Mouse (Mus musculus) right cerebral cortex, postnatal 36 days (tissue): ENCODE data around the gene Fzd1.

ENCODE experiments used
- DNase-seq, 2 experiments: peaks; one replicate each; pipeline ENCODE4 v3.0.0; 2022; ENCODE audit warnings: low spot score in 2 of 2, mixed read lengths in 1 of 2

Gene Fzd1

DNA sequence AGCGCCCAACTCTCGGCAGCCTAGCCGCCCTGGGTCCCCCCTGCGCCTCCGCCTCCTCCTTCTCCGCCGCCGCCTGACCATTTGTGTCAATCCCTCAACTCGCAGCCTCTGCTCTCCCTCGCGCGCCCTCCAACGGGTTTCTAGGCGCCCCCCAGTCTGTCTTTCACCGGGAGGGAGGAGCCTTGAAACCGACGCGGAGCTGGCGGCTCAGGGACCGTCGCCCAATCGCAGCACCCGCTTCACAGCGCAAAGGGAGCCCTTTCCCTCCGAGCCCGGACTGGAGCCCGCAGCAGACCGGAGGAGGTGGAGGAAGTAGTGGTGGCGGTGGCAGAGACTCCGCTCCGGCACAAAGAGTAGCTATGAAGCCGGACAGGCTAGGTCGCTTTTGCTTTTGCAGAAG lies at the start of gene Fzd1:
Fzd1 (minus strand) TSS at position 134 of the 400 bp plus-strand sequence.
- peak; percentile 80 to 85 for DNase-seq

DNA sequence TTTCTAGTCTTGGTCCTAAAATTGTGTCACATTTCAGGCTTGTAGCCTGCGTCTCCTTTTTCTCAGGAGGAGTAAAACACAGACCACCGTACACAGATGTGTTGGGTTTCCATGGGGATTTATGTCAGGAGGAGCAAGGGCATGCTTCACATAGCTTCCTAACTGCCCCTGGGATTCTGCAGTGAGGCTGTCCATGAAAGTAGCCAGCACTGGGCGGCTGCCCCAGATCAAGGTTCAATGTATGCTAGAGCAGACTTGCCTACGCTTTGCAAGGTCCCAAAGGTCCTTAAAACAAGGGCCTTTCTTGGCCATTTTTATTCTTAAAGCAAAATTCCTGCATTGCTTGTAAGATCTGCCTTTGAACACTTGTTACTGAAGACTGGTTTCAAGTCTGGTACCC lies 47.4 kb upstream of the Fzd1 start:
- no peak for DNase-seq

DNA sequence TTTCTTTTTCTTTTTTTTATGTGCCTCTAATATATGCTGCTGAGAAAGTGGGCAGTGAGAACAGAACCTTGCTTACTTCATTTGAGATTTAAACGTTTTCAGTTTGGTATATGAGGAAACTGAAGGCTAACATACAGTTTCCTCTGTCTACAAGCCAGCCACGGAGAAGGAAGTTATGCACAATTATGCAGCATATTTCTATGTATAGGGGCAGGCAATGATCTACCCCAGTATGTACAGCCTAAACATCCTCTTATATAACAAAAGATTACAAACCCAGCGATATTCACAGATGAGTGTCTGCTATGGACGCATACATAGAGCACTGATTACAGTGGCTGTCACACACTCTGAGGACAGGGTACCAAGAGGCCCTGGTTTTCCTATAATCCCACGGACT lies 45.9 kb upstream of the Fzd1 start:
- no peak for DNase-seq

DNA sequence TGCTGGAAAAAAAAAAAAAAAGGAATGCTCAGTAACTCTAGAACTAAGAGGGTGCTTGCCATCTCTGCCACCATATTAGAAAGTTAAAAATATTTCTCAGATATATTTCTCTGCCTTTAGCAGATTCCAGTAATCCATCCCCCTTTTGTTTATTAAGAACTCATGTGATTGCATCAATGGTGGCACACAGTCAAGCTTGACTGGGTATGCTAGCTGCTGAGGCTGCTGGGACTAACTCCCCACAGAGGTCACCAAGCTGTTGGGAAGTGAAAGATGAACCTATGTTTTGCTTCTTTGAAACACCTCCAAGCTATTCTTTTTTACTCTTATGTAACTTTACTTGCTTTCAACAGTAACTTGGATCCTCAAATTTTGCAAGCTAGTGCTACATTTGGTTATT lies 44.1 kb upstream of the Fzd1 start:
- no peak for DNase-seq

DNA sequence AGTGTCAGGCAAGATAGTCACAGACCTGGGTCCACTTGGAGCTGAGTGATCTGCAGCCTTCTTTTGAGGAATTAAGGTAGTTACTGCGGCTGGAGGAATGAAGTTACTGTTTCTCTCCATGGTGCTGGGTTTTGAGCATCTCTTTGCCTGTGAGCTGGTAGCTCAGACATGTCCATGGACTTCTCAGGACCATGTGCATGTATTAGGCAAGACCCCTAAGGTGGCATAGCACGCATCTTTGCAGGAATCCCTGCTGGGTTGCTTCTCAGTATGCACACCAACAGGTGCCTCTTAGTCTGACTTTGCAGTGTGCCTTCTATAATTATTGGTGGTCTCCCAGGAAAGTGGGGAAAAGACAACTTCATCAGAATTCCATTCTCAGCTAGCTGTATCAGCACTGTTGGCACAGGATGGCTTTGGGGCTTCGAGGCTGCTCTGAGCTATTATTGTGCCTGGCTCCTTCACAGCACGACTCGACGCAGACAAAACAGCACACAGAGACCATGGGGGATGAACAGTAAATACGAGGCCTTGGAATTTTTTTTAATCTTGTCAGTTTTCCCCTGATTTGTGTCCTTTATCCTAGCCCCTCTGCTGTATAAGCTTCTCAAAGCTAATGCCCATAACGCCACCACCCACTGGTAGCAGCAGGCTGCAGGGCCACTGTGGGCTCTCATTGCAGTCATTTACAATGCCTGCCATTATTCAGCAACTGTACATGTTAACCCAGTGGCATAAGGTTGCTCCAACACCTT lies 43.4 kb upstream of the Fzd1 start:
- no peak for DNase-seq

DNA sequence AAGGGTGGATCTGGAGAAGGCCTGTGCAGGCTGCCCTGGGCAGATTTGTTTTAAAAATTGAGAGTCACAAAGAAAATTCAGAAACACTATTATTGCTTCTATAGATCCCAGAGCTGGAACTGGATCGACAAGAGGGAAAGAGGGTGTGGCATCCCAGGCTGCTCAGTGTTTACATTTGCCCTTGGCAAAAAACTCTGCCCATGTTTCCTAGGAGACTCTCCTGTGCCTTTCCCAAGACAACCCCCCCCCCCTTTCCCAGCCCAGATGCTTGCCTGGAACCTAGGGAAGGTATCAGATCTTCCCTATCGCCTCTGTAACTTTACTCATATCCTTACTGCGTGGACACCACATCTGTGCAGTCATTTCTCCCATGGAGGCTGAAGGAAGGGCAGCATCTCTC lies 33.4 kb upstream of the Fzd1 start:
- DNase-seq: no peak

DNA sequence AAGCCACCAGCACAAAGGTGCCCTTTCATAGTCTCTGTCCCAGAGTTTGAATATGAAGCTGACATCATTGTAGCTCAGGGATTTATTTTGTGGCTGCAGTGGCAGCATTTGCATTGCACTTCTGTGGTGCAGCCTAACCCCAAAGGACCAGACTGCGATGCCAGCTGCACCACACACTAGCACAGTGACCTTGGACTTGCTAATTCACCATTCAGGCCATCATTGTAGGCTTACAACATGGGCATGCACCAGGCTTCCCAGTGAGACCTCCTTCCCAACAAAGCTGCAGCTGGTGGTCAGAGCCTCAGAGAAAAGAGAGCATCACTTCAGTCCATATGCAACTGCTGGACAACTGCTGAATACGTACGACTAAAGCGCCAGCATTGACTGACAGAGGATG lies 32.4 kb upstream of the Fzd1 start:
- no peak for DNase-seq

DNA sequence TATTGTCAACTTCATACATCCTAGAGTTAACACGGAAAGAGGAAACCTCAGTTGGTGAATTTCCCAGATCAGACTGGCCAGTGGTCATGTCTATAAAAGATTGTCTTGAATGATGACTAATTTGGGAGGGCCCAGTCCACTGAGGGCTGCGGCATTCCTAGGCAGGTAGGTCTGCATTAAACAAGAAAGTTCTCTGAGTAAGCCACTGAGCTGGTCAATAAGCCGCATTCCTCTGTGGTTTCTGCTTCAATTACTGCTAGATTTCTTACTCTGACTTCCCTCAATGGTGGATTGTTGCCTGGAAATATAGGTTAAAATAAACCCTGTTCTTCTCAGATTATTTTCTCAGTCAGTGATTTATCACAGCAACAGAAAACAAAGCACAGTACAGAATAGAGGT lies 30.6 kb upstream of the Fzd1 start:
- DNase-seq: no peak

DNA sequence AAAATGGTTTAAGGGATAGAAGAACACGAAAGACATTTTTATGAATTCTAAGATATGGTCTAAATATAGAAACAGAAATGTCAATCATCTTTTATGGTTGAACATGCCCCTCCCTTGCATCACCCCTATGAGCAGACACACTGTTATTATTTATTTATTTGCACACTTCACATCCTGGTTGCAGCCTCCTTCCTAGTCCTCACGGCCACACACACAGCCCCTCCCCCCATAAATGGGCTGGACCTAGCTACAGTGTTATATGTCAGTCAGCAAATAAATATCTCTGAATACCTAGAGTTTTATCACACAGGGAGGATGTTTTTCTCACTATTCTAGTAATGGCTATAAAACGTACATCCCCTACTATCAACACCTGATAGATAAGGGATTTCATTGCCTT lies 29.0 kb upstream of the Fzd1 start:
- no peak for DNase-seq

DNA sequence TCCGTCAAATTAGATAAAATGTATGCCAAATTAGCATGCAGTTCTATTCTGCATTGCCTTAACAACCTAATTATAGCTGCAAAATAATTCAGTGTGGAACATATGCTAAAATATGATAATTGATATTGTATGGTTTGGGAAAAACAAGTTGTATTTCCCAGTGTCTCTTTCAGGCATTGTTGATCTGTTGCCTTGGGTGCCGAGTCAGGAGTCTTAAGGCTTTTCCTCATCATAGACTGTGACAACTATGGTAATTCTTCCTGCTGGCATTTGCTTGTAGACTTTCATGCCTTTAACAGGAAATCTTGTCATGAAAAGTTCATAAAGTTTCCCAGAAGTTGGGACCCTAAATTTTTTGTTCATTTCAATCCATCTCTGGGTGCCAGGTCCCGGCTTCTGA lies 20.4 kb upstream of the Fzd1 start:
- DNase-seq: no peak

DNA sequence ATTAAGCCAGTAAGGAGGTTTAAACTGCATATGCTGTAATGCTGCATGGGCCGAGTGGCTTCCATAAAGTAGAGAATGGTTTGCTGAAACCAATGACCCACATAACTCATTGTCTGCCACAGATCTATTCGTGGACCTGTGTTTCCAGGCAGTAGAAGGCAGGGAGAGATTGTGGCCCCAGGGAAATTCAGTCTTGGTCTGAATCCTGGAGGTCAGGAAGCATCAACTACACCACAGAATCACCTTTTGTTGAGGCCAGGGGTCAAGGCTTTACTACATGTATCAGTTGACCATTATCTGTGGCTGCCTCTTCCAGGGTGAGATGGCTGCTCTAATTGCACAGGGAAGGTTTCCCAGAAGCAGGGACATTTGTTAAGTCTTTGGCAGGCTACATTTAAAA lies 18.7 kb upstream of the Fzd1 start:
- DNase-seq: no peak

DNA sequence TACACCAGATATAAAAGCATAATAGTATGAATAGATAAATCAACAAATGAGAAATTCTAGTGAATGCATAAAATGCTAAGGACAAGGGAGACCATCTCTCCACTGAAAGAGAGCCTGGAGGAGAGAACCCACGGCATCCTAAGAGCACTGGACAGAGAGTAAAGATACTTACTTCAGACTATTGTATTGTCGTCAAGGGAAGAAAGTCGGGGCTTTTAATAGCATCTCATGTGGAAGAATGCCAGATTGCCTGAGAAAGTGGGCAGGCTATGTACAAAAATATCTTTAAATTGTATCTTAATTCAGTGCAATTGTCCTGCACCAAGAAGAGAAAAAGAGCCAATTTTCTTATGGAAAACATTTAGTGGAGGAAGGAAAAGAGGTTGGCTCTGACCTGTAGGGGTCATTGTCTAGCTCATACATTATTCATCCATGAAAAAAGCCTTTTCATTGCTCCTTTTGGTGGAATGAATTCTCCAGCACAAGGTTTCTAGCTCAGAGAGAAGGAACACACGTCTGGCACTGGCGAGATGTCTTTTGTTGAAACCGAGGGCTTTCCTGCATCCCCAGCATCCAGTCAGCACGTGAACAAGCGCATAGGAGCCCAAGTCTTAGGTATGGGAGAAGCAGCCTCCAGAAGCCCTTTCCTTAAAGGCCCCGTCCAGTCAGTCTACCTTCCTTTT lies 15.4 kb upstream of the Fzd1 start:
- DNase-seq: no peak

DNA sequence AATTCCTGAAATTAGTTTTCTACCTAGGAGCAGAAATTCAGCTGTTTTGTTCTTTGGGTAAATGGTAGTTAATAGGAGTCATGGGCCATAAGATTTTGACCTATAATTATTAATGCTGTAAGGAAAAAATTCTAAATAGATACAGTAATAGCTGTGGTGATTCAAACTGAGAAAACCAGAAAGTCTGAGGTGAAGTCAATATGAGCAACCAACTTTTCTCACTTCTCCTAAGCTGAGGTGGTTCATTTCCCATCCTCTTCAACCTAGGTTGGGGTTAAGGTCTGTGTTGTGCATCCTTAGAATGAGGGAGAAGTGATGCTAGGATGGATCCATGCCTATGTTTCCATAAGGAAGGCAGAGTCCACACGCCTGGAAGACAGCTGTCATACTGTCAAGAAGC lies 12.8 kb upstream of the Fzd1 start:
- no peak for DNase-seq

DNA sequence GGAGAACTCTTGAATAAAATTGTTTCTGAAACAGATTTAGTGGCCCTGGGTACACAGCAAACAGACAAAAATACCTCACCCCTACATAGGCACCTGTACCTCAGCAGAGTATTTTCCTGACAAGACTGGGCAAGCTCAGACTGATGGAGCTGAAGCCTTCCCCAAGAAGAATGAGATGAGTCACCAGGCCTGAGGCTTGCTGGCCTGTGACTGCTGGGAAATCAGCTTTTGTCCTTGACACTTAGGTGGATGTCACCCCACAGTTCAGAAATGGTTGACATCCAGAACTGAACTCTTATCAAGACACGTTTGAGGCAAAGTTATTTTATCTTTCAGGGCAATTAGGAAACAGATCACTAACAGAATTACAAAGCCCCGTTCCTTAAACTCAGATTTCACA lies 10.1 kb upstream of the Fzd1 start:
- DNase-seq: no peak

DNA sequence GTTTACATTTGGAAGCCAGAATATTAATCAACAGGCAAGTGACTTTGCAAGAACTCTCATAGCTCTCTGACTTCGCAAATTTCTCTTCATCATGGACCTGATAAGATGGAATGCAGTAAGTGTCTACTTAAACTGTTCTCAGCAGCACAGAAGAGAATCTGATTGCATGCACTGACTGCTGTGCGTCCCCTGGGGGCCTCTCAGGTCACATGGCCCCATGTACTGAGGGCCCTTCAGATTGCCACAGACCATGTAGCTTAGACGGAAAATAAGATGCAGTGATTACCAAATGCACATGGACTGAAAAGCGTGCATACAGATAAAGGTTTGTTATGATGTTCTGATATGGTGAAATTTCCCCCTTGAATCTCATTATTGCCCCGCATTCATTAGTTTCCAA lies 8.9 kb upstream of the Fzd1 start:
- DNase-seq: no peak

DNA sequence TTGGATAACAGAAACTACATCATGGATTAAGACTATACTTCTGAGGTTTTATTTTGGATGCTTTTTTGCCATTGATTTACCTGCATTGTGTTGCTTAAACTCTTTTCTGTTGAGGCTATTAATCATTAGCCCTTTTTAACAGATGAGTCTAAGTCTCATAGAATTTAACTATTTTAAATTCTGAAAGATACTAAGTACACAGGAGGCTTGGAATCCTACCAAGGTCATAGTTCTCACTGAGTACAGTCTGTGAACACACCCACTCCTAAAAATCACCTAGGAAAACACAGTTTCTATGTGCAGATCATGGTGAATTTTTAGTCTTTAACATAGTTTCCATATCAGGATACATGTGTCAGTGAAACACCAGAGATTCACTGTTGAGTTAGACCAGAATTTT lies 4.1 kb upstream of the Fzd1 start:
- no peak for DNase-seq

DNA sequence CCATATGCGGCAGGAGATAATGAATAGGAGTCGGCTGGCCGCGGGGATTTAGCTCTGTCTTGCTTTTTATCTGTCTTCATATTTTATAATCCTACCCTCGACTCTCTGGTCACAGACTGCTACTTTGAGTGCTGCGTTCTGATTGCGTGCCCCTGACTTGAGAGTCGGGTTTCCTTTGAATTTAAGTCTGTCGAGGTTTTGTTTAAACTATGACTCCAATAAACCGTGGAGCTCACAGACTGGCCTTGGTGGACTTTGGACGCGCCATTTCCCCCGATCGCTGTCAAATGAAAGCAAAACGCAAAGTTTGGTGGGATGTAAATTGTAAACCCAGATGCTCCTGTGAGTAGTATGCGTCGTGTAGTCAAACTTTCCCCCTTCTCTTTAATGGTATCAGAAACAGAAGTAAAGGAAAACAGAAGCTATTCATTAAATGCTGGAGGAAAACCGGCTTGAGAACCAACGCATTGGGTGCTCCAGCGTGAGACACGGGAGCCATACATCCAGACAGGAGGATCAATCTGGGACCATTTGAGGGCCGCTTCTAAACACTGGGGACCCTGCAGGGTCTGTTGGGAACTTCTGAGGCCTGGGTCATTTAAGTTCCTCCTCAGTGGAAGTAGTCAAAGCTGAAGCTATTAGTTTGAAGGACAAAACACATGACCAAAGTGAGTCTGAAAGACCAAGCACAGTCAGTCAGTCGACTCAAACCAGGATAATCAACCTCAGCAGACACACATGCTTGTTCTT lies 671 bp upstream of the Fzd1 start:
- DNase-seq: no peak

DNA sequence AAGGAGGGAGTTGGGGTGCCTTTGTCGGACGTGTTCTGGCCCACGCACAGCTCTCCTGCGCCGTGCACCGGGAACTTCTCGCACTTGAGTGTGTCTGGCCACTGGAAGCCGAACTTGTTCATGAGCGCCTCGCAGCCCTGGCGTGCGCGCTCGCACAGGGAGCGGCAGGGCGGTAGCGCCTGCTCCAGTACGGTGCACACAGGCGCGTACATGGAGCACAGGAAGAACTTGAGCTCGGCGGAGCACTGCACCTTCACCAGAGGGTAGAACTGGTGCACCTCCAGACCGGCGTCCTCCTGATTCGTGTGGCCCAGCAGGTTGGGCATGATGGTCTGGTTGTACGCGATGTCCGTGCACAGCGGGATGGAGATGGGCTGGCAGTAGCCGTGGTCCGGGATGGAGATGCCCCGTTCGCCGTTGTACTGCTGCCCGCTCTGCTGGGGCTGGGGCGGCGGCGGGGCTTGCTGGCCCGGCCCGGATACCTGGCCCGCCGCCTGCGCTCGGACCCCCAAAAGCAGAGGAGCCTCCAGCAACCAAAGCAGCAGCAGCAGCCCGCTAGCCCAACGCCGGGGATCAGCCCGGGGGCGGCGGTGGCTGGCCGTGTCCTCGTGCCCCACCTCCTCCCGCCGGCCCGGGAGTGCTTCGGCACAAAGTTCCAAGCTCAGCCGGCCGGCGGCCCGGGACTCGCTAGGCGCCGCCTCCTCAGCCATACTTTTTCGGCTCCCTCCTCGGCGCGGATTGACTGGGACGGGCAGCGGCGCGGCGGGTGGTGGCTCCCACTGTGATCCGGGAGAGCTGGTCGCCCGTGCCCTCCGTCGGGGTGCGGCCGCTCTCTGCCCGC lies 744 bp downstream of the Fzd1 start:
- peak; percentile 23 to 33 for DNase-seq

DNA sequence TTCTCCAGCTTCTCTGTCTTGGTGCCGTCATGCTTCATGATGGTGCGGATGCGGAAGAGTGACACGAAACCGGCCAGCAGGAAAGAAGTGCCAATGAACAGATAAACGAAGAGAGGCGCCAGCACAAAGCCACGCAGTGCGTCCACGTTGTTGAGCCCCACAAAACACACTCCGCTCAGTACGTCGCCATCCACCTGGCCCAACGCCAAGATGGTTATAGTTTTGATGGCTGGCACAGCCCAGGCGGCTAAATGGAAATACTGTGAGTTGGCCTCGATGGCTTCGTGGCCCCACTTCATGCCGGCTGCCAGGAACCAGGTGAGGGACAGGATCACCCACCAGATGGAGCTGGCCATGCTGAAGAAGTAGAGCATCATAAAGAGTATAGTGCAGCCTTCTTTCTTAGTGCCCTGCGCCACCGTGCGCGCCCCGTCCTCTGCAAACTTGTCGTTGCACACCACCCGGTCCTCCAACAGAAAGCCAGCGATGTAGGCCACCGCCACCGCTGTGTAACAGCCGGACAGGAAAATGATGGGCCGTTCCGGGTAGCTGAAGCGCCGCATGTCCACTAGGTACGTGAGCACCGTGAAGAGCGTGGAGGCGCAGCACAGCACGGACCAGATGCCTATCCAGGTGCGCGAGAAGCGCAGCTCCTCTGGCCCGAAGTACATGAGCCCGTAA lies 1.7 kb downstream of the Fzd1 start:
- peak in 1 of 2 experiments; percentile 5 for DNase-seq

DNA sequence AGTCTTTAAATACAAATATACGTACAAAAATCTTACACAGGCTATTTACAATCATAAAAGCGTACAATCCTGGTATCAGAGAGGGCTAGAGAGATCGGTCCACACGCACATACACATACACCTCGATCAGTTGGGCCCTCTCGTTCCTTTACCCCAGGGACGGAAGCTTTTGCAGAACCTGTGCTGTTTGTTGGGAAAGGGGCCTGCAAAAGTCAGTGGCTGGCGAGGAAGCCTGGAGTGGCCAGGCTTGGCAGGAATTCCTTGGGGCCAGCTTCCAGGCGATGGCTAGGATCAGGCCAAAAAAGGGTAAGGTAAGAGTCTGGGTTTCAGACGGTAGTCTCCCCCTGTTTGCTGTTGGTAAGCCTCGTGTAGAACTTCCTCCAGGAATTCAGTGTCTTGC lies 2.5 kb downstream of the Fzd1 start:
- DNase-seq: no peak

DNA sequence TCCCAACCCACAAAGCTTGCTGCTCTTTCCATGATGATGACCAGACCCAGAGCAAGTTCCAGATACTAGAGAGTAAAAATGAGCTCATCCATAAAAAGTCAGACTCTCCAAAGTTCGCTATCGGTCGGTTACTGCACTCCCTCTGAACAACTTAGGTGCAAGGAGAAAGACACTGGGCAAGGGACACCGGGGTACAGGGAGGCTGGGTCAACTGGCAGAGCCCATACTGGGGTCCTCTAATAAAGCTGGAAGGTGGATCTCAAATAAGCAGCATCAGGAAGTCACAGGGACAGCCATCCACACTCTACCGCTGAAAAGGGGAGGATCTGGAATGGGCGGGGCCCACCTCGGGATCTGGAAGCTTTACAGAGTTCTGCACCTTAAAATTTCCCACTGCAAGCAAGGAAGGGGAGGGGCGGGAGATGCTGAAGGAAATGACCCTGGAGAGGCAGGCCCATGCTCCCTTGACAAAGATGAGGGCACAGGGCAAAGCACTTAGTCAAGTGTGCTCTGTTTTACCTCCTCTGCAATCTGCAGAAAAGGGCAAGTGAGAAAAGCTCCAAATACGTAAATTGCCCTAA lies 3.0 kb downstream of the Fzd1 start:
- no peak for DNase-seq
